Mouse (Mus musculus): Measurements from ENCODE around the gene Jmjd1c. TPM values are rescaled to one million over a fixed set of nuclear protein-coding genes. Genes with fewer than 3 reads are reported as not detected.

The Jmjd1c gene
- polyA plus RNA-seq, 1 experiment from 2014 or later: 43.0 TPM

DNA sequence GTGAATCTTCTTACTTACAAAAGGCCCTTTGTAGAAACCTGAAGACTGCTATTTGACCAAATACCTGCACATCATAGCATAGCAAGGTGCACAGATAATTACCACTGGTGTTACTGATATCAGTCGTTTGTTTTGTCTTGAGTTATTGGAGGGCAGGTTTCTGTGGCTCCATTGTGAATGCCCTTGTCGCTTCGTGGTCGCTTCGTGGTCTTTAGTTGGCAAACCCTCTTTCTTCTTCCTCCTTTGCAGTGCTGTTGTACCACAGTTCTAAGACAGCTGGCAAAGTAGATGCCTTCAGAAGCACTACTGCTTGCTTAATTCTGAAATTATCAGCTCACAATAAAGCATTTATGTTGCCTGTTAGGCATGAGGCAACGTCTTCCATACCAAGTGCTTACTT, 106.5 kb downstream of the Jmjd1c start:
- Histone ChIP-seq H3K36me3 (ENCODE audit: control insufficient read depth, insufficient read depth, low read length) (no peaks in the 10 kb centered on the region), H3K27me3 (ENCODE audit: control insufficient read depth, insufficient read depth, low read length) (no peaks in the 10 kb centered on the region), H3K9me3 (ENCODE audit: control insufficient read depth, low read length) (no peaks in the 10 kb centered on the region), H3K4me3 (ENCODE audit: low read depth, low read length) (no peak overlapping the region), H3K27ac (replicated peaks; ENCODE audit: low read depth, low read length) (no peak overlapping the region), H3K9ac (ENCODE audit: low read length) (no peak overlapping the region), H3K4me2 (ENCODE audit: low read depth, severe bottlenecking) (no peak overlapping the region), H3K4me1 (ENCODE audit: control insufficient read depth, insufficient read depth, low read length) (no peaks in the 10 kb centered on the region)
- 88% methylated on average over 6 of the region's 6 CpGs for WGBS
- ATAC-seq (ENCODE audit: insufficient number of reproducible peaks, low FRiP score, low TSS enrichment, low read depth): no peak
- DNase-seq (ENCODE audit: low spot score): no peak

DNA sequence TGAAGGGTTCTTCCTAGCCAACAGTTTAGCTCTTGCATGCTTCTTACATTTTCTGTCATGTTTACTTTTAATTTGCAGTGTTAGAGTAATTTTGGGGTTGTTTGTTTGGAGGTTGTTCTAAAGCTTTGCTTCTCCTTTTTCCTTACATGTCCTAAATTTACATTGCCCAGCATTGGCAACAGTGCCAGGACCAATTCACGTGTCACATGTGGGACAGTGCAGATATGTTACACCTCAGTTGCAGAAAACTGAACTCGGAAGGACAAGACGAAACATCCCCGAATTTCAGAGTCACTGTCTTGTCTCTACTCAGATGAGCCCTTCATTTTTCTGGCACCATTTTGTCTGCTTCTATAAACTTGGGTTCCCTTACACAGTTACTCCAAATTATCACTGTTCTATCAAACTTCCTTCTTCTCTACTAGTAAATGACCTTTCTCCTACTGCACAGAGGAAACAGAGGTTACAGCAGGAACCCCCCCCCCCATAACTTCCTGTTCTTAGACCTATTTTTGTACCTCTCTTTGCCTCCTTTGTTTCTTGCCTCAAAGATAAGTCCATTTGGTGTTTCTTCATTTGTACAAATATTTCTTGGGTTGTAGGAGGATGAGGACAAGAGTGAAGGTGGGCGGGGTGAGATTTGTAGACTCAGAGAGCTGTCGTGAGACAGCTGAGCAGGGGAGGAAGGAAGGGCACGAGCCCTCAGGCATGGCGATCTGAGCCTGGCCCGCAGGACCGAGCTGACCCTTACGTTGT, 108.9 kb downstream of the Jmjd1c start:
- ATAC-seq (ENCODE audit: insufficient number of reproducible peaks, low FRiP score, low TSS enrichment, low read depth): no peak
- WGBS: 93% methylated on average over 11 of the region's 11 CpGs
- no peaks in the 10 kb centered on the region for H3K27me3 ChIP-seq (ENCODE audit: control insufficient read depth, insufficient read depth, low read length)
- no peaks in the 10 kb centered on the region for H3K36me3 ChIP-seq (ENCODE audit: control insufficient read depth, insufficient read depth, low read length)
- DNase-seq (ENCODE audit: low spot score): no peak
- no peak overlapping the region for H3K4me3 ChIP-seq (ENCODE audit: low read depth, low read length)
- H3K4me1 ChIP-seq (ENCODE audit: control insufficient read depth, insufficient read depth, low read length): no peaks in the 10 kb centered on the region
- no peaks in the 10 kb centered on the region for H3K9me3 ChIP-seq (ENCODE audit: control insufficient read depth, low read length)
- H3K4me2 ChIP-seq (ENCODE audit: low read depth, severe bottlenecking): no peak overlapping the region
- no peak overlapping the region for H3K9ac ChIP-seq (ENCODE audit: low read length)
- no peak overlapping the region for H3K27ac ChIP-seq (replicated peaks; ENCODE audit: low read depth, low read length)

DNA sequence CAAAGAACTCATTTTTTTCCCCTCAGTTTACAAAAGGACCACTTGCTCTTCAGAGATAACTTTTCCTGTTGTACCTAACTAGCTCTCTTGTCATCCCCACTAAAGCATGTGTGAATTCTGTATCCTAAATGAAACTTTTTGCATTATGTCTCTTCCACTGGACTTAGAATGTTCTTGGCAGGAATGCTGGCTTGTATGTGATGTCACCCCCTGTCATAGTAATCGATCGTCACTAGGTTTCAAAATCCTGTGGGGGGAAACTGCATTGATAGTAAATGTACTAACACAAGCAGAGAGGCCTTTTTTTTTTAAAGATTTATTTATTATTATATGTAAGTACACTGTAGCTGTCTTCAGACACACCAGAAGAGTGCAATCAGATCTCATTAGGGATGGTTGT, 112.0 kb downstream of the Jmjd1c start:
- DNase-seq (ENCODE audit: low spot score) (no peak), ATAC-seq (ENCODE audit: insufficient number of reproducible peaks, low FRiP score, low TSS enrichment, low read depth) (no peak)
- Histone ChIP-seq H3K4me1 (ENCODE audit: control insufficient read depth, insufficient read depth, low read length) (no peaks in the 10 kb centered on the region), H3K9ac (ENCODE audit: low read length) (no peak overlapping the region), H3K9me3 (ENCODE audit: control insufficient read depth, low read length) (no peaks in the 10 kb centered on the region), H3K27me3 (ENCODE audit: control insufficient read depth, insufficient read depth, low read length) (no peaks in the 10 kb centered on the region), H3K27ac (replicated peaks; ENCODE audit: low read depth, low read length) (no peak overlapping the region), H3K36me3 (ENCODE audit: control insufficient read depth, insufficient read depth, low read length) (no peaks in the 10 kb centered on the region), H3K4me3 (ENCODE audit: low read depth, low read length) (no peak overlapping the region), H3K4me2 (ENCODE audit: low read depth, severe bottlenecking) (no peak overlapping the region)
- WGBS: 89% methylated on average over 2 of the region's 2 CpGs

DNA sequence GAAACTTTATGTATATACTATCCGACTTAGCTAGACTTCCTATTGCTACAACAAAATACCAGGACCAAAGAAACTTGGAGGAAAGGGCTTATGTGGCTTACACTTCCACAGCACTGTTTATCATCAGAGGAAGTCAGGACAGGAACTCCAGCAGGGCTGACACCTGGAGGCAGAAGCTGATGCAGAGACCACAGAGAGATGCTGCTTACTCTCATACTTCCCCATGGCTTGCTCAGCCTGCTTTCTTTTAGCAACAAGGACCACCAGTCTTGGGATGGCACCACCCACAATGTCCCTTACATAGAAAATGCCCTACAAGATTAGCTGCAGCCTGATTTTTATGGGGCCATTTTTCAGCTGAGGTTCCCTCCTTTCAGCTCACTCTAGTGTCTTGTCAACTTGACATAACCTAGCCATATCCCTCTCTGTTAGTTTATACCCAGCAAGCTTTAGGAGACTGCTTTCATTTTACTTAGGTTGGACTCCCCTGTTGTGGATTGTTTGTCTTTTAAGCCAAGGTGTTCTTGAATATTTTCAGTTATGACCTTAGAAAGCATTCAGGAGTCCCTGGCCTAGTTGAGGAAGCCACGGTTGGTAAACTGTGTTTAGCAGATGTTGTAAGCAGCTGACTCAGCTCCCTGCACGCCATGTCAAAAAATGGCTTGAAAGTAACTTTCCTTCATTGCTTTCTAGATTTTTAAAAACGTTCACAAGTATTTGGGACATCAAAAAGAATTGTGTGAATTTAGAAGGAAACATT, 114.2 kb downstream of the Jmjd1c start:
- Histone ChIP-seq H3K27ac (replicated peaks; ENCODE audit: low read depth, low read length) (no peak overlapping the region), H3K4me1 (ENCODE audit: control insufficient read depth, insufficient read depth, low read length) (no peaks in the 10 kb centered on the region), H3K36me3 (ENCODE audit: control insufficient read depth, insufficient read depth, low read length) (no peaks in the 10 kb centered on the region), H3K4me3 (ENCODE audit: low read depth, low read length) (no peak overlapping the region), H3K4me2 (ENCODE audit: low read depth, severe bottlenecking) (no peak overlapping the region), H3K9me3 (ENCODE audit: control insufficient read depth, low read length) (no peaks in the 10 kb centered on the region), H3K9ac (ENCODE audit: low read length) (no peak overlapping the region), H3K27me3 (ENCODE audit: control insufficient read depth, insufficient read depth, low read length) (no peaks in the 10 kb centered on the region)
- DNase-seq (ENCODE audit: low spot score) (no peak), ATAC-seq (ENCODE audit: insufficient number of reproducible peaks, low FRiP score, low TSS enrichment, low read depth) (no peak)
- 72% methylated on average over 4 of the region's 4 CpGs for WGBS

DNA sequence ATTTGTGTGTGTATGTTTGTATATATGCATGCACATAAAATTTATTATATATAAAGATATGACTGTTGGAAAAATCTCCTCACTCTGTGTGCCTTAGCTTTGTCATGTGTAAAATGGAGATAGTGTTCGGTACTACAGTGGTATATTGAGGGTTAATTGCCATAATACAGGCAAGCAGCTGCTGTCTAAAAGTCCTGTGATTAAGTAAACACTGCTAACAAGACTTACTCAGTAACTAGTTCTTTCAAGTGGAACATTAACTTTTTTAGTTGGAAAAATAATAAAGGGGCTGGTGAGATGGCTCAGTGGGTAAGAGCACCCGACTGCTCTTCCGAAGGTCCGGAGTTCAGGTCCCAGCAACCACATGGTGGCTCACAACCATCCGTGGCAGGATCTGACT, 116.1 kb downstream of the Jmjd1c start:
- no peaks in the 10 kb centered on the region for H3K4me1 ChIP-seq (ENCODE audit: control insufficient read depth, insufficient read depth, low read length)
- no peak overlapping the region for H3K9ac ChIP-seq (ENCODE audit: low read length)
- DNase-seq (ENCODE audit: low spot score): no peak
- H3K4me2 ChIP-seq (ENCODE audit: low read depth, severe bottlenecking): no peak overlapping the region
- no peaks in the 10 kb centered on the region for H3K36me3 ChIP-seq (ENCODE audit: control insufficient read depth, insufficient read depth, low read length)
- H3K9me3 ChIP-seq (ENCODE audit: control insufficient read depth, low read length): no peaks in the 10 kb centered on the region
- H3K4me3 ChIP-seq (ENCODE audit: low read depth, low read length): no peak overlapping the region
- H3K27ac ChIP-seq (replicated peaks; ENCODE audit: low read depth, low read length): no peak overlapping the region
- ATAC-seq (ENCODE audit: insufficient number of reproducible peaks, low FRiP score, low TSS enrichment, low read depth): no peak
- H3K27me3 ChIP-seq (ENCODE audit: control insufficient read depth, insufficient read depth, low read length): no peaks in the 10 kb centered on the region
- 97% methylated on average over 5 of the region's 5 CpGs for WGBS

DNA sequence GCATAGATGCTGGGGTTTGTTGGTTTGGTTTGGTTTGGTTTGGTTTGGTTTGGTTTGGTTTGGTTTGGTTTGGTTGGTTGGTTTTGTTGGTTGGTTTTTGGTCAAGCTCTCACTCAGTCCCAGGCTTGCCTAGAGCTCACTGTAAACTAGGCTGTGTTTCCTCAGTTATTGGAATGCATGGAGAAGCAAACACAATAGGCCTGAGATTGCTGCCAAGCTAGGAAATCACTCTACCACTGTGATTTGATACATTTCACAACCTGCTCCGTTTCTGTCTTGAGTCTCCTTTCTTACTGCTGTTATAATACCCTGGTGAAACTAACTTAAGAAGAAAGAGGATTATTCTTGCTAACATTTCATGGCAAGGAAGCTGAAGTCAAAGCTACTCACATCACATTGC, 117.8 kb downstream of the Jmjd1c start:
- Histone ChIP-seq H3K27me3 (ENCODE audit: control insufficient read depth, insufficient read depth, low read length) (no peaks in the 10 kb centered on the region), H3K4me1 (ENCODE audit: control insufficient read depth, insufficient read depth, low read length) (no peaks in the 10 kb centered on the region), H3K4me3 (ENCODE audit: low read depth, low read length) (no peak overlapping the region), H3K9ac (ENCODE audit: low read length) (no peak overlapping the region), H3K36me3 (ENCODE audit: control insufficient read depth, insufficient read depth, low read length) (peaks cover 2% of the 10 kb centered on the region; the same call in 1 of the 2 replicates), H3K27ac (replicated peaks; ENCODE audit: low read depth, low read length) (no peak overlapping the region), H3K4me2 (ENCODE audit: low read depth, severe bottlenecking) (no peak overlapping the region), H3K9me3 (ENCODE audit: control insufficient read depth, low read length) (no peaks in the 10 kb centered on the region)
- DNase-seq (ENCODE audit: low spot score) (no peak), ATAC-seq (ENCODE audit: insufficient number of reproducible peaks, low FRiP score, low TSS enrichment, low read depth) (no peak)
- 88% methylated on average over 1 of the region's 1 CpGs for WGBS

DNA sequence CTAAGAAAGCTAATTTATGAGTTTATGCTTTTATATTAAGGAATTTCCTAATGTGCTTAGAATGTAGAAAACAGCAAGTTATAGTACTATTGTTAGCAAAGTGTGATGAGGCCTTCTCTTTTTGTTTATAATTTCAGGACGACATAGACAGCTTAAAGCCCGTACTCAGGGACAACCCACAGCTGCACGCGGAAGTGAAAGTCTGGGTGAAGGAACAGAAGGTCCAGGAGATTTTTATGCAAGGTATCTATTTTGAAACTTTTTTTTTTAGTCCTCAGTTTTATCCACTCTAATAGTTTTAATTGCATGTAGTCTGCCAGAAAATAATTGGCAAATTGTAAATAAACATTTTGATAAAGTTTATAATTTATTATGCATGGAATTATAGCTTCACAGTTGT, 119.2 kb downstream of the Jmjd1c start:
- no peak overlapping the region for H3K9ac ChIP-seq (ENCODE audit: low read length)
- peaks cover 5% of the 10 kb centered on the region; the same call in 1 of the 2 replicates for H3K36me3 ChIP-seq (ENCODE audit: control insufficient read depth, insufficient read depth, low read length)
- DNase-seq (ENCODE audit: low spot score) (no peak), ATAC-seq (ENCODE audit: insufficient number of reproducible peaks, low FRiP score, low TSS enrichment, low read depth) (no peak)
- no peaks in the 10 kb centered on the region for H3K9me3 ChIP-seq (ENCODE audit: control insufficient read depth, low read length)
- H3K4me3 ChIP-seq (ENCODE audit: low read depth, low read length): no peak overlapping the region
- no peaks in the 10 kb centered on the region for H3K27me3 ChIP-seq (ENCODE audit: control insufficient read depth, insufficient read depth, low read length)
- no peak overlapping the region for H3K27ac ChIP-seq (replicated peaks; ENCODE audit: low read depth, low read length)
- no peak overlapping the region for H3K4me2 ChIP-seq (ENCODE audit: low read depth, severe bottlenecking)
- WGBS: 95% methylated on average over 4 of the region's 4 CpGs
- no peaks in the 10 kb centered on the region for H3K4me1 ChIP-seq (ENCODE audit: control insufficient read depth, insufficient read depth, low read length)

DNA sequence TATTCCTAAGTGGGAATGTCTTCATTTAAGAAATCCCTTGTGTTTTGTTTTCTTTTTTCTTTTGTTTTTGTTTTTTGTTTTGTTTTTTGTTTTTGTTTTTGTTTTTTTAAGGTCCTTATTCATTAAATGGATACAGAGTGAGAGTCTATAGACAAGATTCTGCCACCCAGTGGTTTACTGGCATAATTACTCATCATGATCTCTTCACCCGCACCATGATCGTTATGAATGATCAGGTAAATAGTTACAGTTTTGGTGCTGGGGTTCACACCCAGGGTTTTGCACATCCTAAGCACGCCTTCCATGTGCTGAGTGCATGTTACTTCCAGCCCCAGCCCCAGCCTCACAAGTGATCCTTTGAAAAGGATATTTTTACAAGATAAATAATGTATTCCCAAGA, 120.9 kb downstream of the Jmjd1c start:
- H3K9me3 ChIP-seq (ENCODE audit: control insufficient read depth, low read length): no peaks in the 10 kb centered on the region
- no peak overlapping the region for H3K9ac ChIP-seq (ENCODE audit: low read length)
- H3K27me3 ChIP-seq (ENCODE audit: control insufficient read depth, insufficient read depth, low read length): no peaks in the 10 kb centered on the region
- no peak overlapping the region for H3K4me3 ChIP-seq (ENCODE audit: low read depth, low read length)
- peaks cover 7% of the 10 kb centered on the region; the same call in 1 of the 2 replicates for H3K36me3 ChIP-seq (ENCODE audit: control insufficient read depth, insufficient read depth, low read length)
- no peaks in the 10 kb centered on the region for H3K4me1 ChIP-seq (ENCODE audit: control insufficient read depth, insufficient read depth, low read length)
- H3K27ac ChIP-seq (replicated peaks; ENCODE audit: low read depth, low read length): no peak overlapping the region
- DNase-seq (ENCODE audit: low spot score): no peak
- no peak for ATAC-seq (ENCODE audit: insufficient number of reproducible peaks, low FRiP score, low TSS enrichment, low read depth)
- H3K4me2 ChIP-seq (ENCODE audit: low read depth, severe bottlenecking): no peak overlapping the region
- WGBS: 89% methylated on average over 3 of the region's 3 CpGs

Measured in limb, embryonic 11.5 days (tissue).